Mouse (Mus musculus): ENCODE measurements at regions not wholly inside any gene's neighbourhood (a gene's known extent, or its start where the extent isn't known, plus 50 kb on each side); places are given as distances from the start of the nearest gene placed in this dataset.

- DNase-seq = no peak
Observed at GRCm38 (mm10) chr17:52191064-52191682, 358.1 kb upstream of the Satb1 start.

- peak in 1 of 2 experiments; percentile 39 for DNase-seq
Observed at GRCm38 (mm10) chr17:52182706-52183105, 349.6 kb upstream of the Satb1 start.

- DNase-seq = no peak
Observed at GRCm38 (mm10) chr17:52177996-52178395, 344.9 kb upstream of the Satb1 start.

- DNase-seq = no peak
Observed at GRCm38 (mm10) chr17:52168076-52168838, 335.2 kb upstream of the Satb1 start.

- DNase-seq = no peak
Observed at GRCm38 (mm10) chr17:52167658-52168057, 334.6 kb upstream of the Satb1 start.

DNA sequence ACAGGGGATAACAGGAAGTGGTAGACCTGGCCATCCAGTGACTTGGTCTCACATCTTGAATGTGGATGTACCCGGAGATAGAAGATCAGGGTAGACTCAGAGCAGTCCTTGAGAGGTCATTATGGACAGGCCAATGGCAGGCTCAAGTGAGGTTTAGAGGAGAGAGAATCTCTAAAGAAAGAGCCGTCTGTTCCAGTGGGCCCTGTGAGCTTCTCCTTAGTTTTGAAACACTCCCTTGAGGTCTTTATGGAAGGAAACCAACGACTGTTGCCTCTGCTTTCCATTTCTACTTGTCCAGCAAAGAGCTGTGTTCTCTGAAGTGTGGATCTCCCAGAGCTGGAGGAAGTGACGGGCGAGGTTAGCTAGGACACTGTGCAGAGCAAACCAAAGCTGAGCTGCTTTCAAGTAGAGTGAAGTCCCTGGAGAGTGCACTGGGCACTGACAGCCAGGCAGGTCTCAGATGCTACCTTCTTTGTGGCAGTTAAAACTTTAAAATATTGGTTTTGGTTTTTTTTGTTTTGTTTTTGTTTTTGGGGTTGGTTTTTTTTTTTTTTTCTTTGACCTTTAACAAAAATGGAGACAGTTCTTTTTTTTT, 332.9 kb upstream of the Satb1 start:
- DNase-seq = no peak

GRCm38 (mm10) chr17:52162559-52163397, 329.7 kb upstream of the Satb1 start:
- DNase-seq = no peak

DNA sequence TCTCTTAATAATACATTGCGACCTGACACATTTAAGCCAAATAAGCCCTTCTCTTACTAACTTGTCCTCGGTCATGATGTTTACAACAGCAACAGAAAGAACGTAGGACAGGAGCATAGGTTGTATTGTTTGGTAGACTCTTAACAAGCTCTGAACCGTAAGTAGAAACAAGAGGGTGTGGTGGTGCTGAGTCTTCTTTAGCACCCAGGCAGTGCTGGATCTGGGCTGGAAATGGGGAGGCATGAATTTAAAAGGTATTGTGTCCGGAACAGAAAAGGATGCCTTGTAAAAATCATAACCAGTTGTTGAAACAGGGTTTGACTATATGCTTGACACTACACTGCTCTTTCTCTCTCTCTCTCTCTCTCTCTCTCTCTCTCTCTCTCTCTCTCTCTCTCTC, 317.4 kb upstream of the Satb1 start:
- DNase-seq = no peak

DNA sequence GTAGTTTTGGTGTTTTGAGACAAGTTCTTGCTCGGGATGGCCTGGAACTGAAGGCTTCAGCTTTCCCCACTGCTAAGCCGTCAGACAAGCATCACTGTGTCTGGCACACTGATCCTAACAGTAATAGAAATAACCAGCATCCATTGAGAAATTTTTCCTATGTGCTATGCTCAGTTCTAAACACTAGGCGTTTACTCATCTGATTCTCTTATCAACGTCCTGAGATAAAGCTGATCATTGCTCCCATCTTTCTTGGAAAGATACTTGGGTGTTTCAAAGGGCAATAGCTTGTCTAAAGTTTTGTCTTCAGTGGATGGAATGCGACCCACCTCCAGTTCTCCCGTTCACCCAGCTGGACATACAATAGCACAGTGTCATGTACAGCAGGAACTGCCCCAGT, 316.7 kb upstream of the Satb1 start:
- DNase-seq = no peak

DNA sequence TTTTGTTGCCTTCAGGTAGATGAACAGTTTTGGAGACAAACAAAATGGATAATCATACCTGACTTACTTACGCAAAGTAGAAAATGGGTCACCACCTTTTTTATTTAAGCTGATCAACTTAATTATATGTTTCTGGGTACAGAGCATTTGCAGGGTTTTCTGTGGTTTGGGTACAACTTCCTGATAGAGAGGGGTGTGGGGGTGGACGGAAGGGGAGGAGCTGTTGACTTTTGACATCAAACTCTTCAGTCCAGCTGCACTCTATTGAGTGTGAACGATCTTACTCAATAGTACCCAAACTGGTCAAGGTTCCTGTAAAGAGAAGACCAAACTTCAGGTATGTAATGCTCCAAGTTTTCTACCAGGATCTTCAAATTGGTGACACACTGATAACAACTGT, 316.0 kb upstream of the Satb1 start:
- no peak for DNase-seq

DNA sequence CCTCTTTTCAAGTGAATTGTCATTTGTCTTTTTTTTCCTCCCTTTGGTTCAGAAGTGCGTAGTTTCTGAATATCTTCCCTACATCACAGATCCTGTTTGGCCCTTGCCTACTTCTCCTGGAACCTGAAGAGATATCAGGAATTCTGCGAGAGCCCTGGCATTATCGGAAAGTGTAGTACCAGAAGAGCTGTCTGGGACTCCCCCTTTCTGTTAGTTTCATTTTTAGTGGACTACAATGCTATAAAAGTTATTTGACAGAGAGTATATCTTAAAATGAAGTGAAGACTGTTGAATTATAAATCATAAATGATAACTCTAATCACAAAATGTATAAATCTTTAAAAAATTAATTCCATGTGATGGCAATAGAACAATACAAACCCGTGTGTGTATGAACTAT, 270.8 kb upstream of the Satb1 start:
- no peak for DNase-seq

GRCm38 (mm10) chr17:52085834-52086233, 252.7 kb upstream of the Satb1 start:
- DNase-seq = no peak

DNA sequence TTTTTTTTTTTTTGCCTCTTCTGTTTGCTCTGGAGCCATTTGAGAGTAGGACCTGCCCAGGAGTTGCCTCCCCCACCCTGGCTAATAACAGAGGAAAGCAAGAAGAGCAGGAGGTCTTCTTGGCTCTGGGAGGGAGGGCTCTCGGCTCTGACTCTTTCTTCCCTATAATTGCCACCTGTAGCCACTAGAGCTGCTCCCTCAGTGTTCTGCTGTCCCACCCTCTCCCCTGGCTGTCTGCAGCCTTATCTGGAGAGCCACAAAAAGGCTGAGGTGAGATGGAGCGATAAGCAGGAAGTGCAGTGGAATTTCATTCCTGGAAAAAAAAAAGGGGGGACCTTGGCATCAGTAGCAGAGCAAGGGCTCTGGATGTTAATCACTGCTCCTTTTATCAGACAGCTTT, 251.4 kb upstream of the Satb1 start:
- DNase-seq = no peak

GRCm38 (mm10) chr17:52079316-52079715, 246.2 kb upstream of the Satb1 start:
- DNase-seq = no peak

- DNase-seq = no peak
Observed at GRCm38 (mm10) chr17:52078496-52078895, 245.4 kb upstream of the Satb1 start.

DNA sequence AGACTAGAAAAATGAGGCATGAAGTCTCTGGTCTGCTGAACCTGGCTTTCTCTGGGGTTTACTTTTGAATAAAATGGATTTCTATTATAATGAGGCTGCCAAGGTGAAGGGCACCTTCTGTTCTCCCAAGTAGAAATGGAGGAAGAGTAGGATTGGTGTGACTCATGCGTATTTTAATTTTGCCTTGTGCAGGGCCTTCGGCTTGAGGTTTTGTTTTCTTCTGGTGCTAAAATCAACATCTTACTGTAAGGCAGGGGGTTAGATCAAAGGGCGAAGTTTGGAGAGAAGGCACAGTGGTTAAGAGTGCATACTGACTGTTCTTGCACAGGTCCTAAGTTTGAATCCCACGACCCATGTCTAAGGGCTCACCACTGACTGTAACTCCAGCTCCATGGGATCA, 244.9 kb upstream of the Satb1 start:
- no peak for DNase-seq

GRCm38 (mm10) chr17:52076746-52077145, 243.7 kb upstream of the Satb1 start:
- DNase-seq = no peak

DNA sequence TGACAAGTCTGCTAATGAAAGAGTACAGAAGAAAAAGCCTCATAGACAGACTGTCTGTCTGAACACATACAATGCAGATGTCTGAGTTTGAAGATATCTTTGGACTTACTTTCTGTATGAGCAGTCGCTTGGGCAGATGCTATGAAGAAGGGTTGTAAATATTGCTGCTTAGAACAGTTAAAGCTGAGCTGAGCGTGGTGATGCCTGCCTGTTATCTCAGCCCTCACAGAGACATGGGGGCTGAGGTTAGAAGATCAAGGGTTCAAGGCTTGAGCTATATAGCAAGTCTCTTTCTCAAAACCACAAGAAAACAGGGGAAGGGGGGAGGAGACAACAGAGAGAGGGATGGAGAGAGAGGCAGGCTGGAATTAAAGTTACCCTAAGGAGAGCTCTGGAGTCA, 234.6 kb upstream of the Satb1 start:
- DNase-seq = no peak

- DNase-seq = no peak
Observed at GRCm38 (mm10) chr17:52064618-52065017, 231.5 kb upstream of the Satb1 start.

GRCm38 (mm10) chr17:52063121-52063520, 230.0 kb upstream of the Satb1 start:
- DNase-seq = no peak

- no peak for DNase-seq
Observed at GRCm38 (mm10) chr17:52062096-52062665, 229.1 kb upstream of the Satb1 start.

DNA sequence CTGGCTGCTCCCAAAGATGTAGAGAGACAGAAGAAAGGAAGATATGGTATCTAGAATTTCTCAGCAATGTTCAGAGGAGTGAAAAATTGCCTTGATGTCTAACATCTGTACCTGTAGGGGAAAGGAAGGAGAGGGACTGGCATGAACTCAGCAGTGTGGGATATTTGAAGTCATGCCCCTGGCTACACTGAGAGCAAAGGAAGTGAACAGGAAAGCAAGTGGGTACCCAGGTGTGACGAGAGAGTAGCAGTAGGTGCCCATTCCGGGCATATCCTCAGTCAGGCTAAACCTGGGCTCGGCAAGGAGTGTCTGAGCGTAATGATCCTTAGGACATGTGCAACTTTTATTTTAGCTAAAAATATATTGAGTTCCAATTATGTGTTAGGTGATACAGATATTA, 203.4 kb upstream of the Satb1 start:
- DNase-seq = no peak

DNA sequence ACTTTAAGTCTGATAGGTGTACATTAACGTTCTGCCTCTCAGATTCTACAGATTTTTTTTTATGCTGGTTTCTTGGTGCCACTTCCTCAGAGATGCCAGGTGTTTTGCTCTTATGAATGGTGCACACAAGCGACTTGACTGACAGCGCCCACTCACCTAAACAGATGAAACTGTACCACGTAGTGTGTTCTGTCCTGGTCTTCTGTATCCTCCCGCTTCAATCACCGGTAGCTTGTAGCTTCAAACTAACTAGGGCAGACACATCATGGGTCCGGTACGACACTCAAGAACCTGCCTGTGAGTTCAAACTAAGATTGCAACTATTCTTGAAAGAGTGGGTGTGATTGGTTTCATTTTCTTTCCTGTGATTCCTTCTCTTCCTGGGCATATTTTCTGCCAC, 198.0 kb upstream of the Satb1 start:
- DNase-seq = no peak
